Mouse (Mus musculus): Measurements from ENCODE around the gene Dnajb12. TPM values are rescaled to one million over a fixed set of nuclear protein-coding genes. Genes with fewer than 3 reads are reported as not detected.

The Dnajb12 gene
- total RNA-seq, 1 experiment from 2014 or later = 49.5 TPM

DNA sequence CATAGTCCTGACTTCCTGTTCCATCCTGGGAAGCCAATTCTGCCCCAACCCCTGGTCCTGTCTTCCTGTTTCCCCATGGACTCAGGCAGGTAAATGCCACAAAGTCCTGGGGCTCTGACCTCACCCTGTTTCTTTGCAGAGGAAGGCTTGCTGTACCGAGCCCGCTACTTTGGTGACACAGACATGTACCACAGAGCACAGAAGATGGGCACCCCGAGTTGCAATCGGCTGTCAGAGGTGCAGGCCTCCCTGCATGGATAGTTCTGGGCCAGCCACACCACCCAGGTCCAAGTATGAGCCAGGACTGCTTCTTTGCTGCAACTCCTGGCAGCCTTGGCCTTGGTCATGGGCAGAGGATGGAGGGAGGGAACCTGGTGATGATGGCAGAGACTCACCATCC, 16.9 kb downstream of the Dnajb12 start:
- DNase-seq = peak; percentile 7

DNA sequence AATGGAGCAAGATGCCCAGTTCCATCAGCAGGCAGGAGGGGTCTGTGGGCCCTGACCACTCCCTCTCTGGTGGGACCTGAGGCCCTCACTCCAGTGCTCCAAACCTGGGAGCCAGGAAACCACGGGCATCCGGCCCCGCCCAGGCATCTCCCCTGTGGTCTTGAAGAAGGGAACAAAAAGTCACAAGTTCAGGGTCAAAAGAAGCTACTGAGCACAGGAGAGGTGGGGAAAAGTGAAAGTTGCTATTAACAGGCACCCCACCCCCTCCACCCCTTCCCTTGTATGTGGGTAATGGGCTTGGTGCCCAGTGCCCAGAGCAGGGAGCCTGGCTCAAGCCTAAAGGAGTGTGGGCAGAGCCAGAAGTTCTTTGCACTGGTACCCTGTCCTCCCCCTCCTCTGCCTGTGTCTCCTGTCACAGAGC, 17.6 kb downstream of the Dnajb12 start:
- DNase-seq = peak; percentile 69

DNA sequence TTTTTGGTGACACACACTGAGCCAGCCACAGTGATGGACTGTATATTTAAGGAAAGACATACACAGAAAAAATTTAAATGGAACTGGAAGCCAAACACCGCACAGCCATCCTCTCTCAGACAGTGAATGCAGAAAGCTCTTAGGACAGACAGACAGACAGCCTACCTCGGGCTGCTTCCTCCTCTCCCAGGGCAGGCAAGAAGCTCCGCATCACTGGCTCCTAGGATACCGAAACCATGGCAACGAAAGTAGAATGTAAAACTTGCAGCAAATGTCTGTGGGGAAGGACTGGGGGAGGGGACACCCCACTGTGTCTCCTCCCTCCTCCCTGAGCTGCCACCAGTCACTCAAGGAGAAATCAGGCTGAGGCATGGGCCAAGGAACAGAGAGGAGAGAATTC, 18.2 kb downstream of the Dnajb12 start:
- peak; percentile 34 for DNase-seq

DNA sequence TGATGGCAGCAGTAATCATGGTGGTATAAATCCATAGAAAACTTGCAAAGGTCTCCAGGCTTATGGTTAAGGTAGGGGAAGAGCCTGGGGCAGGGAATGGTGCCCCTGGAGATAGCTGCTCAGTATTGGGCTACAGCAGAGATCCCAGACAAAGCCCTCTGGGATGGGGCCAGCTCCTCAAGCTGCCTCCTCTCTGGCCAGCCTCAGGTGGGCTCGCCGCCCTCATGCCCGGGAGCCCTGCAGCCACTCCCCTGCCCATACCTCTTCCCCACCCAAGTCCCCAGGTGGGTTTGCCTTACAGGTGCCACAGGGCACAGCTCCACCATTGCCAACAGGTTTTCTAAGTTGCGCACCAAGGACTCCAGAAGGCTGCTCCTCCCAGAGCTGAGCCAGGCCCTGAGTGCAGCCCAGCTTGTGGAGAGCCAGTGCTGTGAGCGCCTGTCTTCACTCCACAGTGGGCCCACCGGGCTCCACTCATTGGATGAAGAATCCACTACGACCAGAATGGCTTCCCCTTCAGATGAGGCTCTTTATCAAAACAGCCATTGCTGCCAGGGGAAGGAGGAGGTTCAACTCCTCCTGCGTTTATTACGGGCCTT, 18.9 kb downstream of the Dnajb12 start:
- peak; percentile 15 for DNase-seq

DNA sequence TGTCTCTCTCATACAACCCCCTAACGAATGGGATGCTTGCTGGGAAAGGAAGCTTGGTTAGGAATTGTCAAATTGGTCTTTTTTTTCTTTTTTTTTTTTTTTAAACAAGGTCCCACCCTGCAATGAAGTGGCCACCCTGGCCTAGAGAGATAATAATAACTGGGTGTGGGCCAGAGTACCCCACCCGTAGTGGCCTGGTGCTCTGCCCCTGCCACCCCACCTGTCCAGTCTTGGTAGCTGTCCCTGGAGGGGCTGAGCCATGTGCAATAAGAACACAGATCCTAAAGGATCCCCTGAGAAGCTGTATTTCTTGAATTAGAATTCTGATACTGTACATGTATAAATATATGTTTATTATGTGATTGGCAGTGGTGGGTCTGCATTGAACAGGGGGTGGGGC, 19.6 kb downstream of the Dnajb12 start:
- DNase-seq = no peak

DNA sequence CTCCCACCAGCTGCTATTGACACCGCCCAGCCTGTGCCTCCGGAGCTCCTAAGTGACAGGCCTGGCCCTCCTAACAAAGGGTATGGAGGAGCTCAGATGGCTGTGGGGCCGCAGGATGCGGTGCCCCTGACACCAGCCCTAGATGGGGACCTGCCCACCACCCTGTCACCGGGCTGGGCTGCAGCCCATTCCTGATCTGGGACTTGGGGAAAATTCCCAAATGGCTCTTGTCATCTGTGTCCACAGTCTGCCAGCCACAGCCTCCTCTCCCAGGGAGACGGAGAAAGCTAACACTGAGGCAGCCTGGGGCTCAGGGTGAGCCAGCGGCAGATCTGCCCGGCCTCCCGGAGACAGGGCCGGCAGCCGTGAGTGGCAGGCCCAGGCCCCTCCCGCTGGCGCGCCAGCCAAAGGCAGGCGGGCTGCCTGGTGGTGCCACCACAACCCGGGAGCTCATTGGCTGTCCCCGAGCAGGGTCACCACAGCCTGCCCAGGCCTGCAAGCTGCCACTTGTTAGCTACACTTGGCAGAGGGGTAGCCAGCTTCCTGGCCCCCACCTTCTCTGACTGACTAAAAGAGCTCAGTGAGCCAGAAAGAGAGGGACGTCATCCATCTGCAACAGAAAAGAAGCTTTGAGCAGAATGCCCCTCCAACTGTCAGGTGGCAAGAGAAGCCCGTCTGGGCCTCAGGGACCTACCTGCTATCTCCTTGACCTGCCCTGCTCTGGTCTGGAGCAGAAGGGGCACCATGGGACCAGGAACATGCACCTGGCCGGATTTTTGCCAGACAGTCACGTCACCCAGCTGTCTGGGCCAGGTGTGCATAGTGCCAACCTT, 20.2 kb downstream of the Dnajb12 start:
- DNase-seq = peak; percentile 97

DNA sequence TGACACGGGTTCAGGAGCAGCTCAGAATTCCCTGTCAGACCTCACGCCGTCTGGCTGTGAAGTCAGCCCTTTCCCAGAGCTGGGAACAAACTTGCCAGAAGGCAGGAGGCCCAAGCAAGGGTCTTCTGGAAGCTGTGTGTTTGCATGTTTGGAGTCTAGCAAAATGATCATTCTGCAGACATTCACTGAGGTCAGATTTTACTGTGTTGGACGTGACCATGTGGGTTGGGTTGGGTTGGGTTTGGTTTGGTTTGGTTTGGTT, 20.7 kb downstream of the Dnajb12 start:
- DNase-seq = no peak

DNA sequence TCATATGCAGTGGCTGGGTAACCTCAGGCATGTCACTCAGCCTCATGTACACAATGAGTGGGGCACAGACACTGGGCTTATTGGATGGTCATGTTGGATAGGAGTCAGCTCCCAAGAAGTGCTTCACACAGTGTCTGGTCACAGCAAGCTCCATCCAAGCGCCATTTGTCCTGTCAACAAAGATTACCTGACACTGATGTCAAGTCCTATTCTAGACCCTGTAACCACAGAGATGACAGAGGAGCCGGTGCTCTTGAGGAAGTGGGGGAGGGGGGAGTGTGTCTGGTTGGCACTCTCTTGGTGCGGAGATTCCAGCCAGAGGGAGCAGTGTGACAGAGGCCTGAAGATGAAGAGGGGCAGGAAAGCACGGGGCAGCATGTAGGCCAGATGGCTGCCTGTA, 21.6 kb downstream of the Dnajb12 start:
- peak; percentile 41 for DNase-seq

DNA sequence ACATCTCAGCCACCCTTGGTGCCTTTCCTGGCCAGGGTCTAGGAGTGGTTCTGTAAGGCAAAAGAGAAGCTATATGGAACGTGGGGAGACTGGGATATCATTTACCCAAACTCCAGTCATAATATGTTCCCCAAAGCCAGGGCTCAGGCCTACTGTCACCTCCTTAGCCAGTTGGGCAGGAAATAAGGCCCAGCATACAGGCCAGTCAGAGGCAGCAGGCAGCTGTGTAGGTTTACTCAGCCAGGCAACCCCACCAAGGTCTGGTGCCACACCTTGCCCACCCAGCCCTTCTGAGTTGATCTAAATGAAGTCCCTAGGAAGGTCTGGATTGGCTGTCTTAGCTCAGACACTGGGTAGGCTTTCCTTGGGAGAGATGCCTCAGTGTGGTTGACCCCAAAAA, 22.1 kb downstream of the Dnajb12 start:
- no peak for DNase-seq

DNA sequence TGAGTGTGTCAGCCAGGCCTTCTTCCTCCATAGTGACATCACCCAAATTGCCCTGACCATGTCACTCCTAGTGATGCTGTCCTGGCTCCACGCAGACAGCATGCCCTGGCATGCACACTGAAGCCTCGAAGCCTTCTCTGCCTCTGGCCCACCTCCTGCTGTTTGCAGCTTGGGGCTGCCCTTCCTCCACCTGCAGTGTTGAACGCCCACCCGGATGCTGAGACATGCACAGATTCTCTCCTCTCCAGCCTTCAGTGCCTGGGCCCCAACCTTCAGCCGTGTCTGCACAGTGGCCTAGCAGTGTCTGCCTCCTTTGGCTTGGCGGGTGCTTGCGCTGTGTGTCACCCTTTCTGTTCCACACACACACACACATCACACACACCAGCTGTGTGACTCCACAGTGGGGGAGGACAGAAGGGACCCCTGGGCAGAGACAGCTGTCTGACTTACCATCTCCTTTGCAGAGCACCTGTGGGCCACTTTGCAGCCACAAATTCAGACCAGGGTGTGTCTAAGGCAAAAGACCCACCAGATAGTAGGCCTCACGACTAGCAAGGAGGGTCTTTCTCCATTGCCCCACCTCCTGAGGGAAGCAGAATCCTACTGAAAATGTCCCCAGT, 22.7 kb downstream of the Dnajb12 start:
- DNase-seq = peak; percentile 29

DNA sequence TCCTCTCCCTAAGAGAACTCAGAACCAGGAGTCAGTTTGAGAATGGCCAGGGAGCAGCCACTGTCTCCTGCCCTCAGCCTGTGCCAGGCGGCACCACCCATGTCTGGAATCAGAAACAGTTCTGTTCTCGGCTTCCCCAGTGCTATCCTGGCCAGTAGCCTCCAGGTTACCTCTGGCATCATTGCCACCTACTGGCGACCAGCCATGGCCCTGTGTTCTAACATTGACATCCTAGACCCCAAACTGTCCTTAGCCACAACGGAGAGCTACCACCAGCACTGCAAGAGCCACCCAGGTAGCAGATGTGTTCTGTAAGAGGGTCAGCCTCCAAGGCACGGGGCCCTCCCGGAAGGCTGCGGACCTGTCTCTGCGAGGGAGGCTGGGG, 23.2 kb downstream of the Dnajb12 start:
- peak; percentile 36 for DNase-seq

DNA sequence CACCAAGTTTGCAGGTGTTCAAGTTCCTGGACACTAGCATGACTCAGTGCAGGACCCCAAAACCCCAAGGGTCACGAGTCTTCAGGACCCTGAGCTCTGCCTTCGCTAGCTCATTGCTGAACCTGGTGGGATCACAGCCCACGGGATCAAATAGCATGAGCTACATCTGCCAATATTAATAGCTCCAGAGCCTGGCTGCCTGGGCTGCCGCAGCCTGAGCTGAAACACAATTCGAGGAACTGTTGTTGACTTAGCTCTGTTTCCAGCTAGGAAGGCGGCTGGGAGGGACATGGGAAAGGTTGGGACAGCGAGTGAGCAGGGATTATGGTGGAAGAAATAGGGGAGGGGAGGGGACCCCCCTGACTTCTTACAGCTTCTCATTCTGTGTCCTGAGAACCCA, 23.8 kb downstream of the Dnajb12 start:
- DNase-seq = no peak

DNA sequence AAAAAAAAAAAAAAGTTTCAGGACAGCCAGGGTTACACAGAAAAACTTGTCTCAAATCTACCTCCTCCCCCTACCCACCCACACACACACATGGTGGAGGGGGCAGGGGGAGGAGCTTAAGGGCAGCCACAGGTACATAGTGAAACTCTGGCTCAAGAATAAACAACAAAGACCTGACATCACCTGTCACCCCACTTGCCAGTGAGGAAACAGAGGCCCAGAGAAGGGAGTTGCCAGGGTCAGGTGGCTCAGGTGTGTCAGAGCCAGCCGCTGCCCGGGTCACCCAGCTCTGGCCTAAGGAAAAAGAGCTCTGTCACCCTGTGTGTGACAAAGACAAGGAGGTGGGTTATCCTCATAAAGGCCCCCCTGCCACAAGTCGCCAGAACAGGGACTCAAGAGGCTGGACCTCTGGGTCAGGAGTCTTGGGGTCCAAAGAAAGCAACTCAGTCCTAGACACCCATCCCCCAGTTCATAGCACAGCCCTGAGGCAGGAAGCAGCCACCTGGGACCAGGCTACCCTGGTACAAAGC, 27.8 kb downstream of the Dnajb12 start:
- DNase-seq = peak; percentile 5

DNA sequence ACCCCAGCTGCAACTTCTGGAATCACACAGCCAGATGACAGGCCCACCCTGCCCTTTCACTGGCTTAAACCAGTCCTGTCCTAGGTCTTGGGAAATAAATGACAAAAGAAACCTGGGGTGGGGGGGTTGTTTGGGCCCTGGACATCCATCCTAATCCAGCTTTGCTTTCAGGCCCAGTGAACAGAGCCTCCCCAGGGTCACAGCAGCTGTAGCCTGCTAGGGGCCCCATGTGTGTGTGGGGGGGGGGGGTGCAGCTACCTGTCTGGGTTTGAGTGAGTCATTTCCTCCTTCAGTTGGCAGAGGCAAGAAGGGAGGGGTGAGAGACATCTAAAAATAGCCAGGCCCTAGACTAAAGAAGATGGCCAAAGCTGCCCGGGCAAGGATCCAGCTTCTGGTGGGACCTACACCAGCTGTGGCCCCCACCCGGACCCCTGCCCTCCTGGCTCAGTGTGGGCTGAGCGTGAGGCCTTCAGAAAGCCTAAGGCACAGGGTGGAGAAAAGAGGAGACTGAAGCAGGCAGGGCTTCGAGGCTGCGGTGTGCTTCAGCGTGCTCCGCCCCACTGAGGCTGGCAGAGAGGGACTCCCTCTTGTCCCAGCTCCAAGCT, 28.4 kb downstream of the Dnajb12 start:
- DNase-seq = peak; percentile 47

DNA sequence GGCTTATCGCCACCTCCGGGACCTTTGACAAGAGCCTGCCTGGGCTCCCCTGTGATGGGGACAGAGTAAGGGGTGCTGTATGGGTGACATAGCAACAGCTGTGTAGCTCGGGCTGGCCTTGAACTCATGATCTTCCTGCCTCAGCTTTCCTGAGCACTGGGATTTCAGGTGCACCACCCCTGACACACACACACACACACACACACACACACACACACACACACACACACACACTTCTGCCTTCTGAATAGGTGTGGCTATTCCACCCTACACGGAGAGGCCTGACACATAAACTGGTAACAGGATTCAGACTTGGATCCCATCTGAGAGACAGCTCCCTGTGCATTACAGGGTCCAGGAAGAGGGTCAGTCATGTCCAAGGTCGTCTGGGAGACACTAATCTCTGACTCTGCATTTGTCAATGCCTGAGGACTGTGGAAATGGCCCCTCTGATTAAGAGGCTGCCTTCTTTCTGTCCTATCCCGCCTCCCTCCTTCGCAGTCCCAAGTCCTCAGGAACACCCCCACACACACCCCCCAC, 29.5 kb downstream of the Dnajb12 start:
- peak; percentile 37 for DNase-seq

DNA sequence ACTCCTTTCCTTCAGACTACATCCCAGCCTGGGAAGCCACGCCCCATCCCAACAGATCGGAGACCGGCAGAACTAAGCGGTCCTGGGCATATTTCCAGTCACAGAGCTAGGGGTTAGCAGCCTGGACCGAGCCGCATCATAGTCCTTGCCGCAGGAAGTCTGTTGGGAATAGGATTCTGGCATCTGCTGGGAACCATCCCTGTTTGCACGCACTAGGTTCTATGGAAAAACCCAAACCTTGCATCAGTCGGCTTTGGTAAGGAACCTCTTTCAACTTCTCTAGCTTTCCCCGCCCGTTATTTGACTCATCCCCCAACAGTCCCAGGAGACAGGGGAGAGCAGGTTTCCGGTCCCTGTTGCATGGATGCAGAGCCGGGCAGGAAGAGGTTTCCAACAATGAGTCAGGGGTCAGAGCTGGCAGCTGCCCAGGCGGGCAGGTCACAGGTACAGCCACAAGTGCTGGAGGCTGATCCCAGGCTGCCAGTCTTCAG, 30.0 kb downstream of the Dnajb12 start:
- peak; percentile 86 for DNase-seq

DNA sequence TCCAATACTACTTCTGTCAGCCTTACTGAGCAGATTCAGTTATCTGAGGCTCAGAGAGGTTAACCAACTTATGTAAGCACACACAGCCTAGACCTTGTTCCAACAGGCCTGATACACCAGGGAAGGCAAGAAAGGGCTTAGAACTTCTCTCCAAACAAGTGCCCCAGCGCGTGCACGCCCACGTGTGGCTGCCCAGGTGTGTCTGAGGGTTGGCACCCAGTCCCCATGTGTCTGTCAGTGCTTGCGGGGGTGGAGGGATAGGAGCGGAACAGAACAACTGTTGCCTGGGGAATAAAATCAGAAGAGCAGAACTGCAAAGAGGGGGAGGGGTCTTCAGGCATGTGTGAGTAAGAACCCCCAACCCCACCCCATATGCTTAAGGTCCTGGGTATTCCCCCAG, 31.7 kb downstream of the Dnajb12 start:
- DNase-seq = peak; percentile 48

DNA sequence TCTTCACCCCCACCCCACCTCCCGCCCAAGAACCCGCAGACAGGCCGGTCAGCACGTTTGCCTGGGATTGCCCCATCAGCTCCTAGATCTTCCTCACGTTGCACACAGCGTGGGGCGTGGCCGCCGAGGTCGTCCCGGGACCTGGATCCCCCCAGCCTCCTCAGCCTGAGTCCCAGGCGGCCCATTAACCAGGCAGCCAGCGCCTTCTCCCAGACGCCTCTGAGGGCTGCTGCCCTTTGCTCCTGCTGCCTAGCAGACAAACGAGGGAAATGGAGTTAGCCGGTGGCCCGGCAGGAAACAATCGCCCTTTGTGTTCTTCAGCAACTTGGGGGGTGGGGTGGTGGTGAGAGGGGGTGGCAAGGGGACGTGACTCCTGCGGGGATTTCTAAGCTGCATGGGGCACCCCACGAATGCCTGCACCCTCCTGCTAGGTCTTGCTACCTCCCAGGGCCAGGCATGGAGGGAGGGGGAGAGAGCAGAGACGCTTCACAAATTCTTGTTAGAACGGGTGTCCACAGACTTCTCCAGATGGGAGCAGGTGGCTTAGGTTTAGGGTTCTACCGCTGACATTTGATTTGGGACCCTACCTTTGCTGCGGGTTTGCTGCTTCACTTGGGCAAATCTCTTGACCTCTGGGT, 32.3 kb downstream of the Dnajb12 start:
- peak; percentile 81 for DNase-seq

DNA sequence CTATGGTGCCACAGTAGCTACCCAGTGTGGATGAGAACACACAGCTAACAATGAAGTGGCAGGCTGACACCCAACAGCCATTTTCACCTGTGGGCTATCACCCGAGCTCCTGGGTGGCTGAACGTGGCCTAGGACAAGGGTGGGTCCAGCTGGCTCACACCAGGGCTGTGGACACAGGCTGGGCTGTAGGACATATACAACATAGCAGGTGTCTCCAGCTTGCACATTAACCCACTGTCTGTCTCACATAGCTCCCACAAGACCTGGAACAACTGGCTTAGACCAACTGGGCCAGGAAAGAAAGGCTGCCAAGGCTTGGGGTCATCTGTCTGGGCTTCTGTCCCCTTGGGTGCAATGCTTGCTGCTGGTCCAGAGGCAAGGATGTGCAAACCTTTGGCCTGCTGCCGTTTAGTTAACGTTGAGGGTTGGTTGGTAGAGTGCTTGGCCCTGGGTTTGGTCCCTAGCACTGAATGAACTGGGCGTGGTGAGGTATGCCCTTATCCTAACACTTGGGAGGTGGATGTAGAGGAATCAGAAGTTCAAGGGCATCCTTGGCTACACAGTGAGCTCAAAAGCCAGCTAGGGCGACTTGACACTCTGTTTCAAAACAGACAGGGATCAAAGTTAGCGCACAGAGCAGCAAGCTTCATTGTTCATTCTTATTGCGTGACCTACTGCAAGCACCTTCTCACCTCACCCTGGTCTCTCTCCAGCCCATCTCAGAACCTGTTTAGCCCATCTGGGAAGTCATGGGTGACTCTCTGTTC, 36.0 kb downstream of the Dnajb12 start:
- peak; percentile 77 for DNase-seq

DNA sequence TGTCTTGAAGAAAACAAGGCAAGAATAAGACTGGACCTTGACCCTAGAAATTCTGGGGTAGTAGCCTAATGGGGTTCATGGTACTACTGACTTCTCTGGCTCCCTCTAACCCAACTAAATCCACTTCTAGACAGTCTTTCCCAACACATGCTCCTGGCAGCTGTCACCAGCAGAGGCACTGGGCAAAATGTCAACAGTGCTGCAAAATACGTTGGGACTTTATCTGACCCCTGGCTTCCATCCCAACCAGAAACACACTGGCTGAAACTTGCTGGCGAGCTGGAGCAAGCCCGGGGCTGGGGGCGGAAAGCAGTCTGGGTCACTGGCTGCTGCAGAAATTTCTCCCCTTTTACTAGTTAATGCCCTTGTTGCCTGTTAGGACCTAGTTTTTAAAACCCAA, 36.8 kb downstream of the Dnajb12 start:
- peak; percentile 89 for DNase-seq

DNA sequence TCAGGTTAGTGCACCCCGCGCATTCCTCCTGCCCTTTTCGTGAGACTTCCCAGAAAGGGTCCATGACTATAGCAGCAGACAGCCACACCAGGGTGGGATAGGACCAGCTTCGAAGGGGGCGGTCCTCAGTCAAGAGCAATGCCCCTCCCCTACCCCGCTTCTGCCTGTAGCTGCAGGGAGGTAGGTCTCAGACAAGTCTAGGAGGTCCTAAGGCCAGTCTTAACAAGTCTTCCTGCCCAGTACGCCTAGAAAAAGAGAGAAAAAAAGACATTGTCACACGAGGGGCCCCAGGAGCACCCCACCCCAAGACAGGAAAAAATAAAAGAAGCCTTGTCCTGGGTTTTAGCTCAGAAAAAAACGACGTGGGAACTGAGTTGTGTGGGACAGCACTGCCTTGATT, 37.3 kb downstream of the Dnajb12 start:
- peak; percentile 65 for DNase-seq

All from adrenal gland, postnatal 14 days (tissue).